Mouse (Mus musculus): ENCODE measurements around the gene Zfp410. TPM values are rescaled to one million over a fixed set of nuclear protein-coding genes. Genes with fewer than 3 reads are reported as not detected.

Zfp410 gene
- 18.8 and 23.8 TPM in 2 replicates for polyA plus RNA-seq (2012; rRNA removed)

DNA sequence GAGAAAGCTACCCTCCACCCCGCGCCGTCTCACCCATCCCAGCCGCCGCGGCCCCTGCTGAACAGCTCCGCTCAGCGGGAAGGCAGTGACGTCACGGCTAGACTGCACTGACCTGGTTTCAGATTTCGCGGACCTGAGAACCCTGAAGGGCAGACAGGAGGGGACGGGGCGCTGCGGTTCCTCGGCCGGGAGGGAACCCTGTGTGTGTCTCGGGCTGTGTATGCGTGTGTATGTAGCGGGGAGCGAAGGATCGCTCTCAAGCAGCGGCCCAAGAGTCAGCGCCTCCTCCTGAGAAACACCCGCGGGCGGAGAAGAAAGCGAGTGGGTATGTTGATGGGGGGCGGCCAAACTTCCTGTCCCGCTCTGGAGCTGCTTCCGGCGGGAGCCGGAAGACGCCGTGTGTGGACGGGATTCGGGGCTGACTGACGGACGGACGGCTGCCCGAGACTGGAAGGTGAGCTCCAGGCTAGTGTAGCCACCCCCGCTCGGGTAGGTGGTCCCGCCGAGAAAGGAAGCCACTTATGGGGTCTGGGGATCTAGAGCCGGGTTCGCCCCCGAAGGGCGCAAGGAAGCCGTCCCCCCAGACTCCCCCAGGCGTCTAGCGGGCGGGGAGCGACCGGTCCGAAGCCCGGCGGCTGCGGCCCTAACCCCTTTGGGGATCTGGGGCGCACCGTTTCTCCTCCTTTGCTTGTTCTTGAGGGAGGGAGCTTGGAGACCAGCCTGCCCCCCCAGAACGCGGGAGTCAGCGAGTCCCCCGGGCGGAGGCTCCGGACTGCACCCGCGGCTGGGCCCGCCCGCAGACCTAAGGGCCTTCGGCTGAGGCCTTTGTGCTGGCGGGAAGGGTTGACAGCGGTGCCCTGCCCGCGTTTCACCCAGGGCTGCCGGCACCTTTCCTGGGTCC lies at the start of gene Zfp410:
Zfp410 (plus strand) TSS at position 132 of the 901 bp plus-strand sequence.
- peak; percentile 93 for DNase-seq
- Histone ChIP-seq H3K27ac (ENCODE audit: insufficient read depth, low read depth, low read length) (peak within 1 kb of the TSS; percentile 97), H3K27me3 (replicated peaks; ENCODE audit: control insufficient read depth, insufficient read depth, low read length) (no peaks in the 10 kb centered on the region), H3K4me1 (ENCODE audit: control insufficient read depth, insufficient read depth, low read length) (peaks cover 3% of the 10 kb centered on the region; the same call in 1 of the 2 replicates), H3K36me3 (ENCODE audit: control insufficient read depth, insufficient read depth, low read length) (peaks cover 2% of the 10 kb centered on the region; the same call in 1 of the 2 replicates), H3K4me3 (ENCODE audit: insufficient read depth, low read depth, low read length) (peak within 1 kb of the TSS; percentile 82)
- WGBS, result under 1% methylated on average over 76 of the region's 77 CpGs
- TF ChIP-seq POLR2A (IDR thresholded peaks at IDR 0.05; ENCODE audit: low read depth, low read length) (peak; percentile 1), CTCF (conservative IDR thresholded peaks at IDR 0.05; ENCODE audit: insufficient read depth, insufficient read length, low read depth, low read length) (no peak)

DNA sequence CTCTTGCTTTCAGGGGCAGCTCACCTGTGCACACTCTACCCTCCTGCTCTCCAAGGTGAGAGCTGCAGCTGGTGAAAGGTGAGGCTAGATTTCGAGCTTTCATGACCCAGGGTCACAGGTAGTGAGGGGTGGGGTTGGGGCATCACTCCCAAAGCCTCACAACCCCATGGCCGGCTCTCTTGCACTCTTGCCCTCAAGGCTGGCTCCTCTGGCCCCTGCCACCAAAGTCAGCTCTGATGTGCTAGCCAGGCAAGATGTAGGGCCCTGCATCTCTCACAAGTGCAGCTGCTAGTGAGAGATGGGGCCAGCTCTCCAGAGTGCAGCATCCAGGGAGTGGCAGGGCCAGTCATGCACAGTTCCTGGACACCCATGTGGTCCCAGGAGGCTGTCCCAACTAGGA lies 49.4 kb upstream of the Zfp410 start:
- TF ChIP-seq CTCF (conservative IDR thresholded peaks at IDR 0.05; ENCODE audit: insufficient read depth, insufficient read length, low read depth, low read length) (no peak), POLR2A (IDR thresholded peaks at IDR 0.05; ENCODE audit: low read depth, low read length) (no peak)
- H3K27ac ChIP-seq (ENCODE audit: insufficient read depth, low read depth, low read length), result no peak overlapping the region
- no peaks in the 10 kb centered on the region for H3K4me1 ChIP-seq (ENCODE audit: control insufficient read depth, insufficient read depth, low read length)
- DNase-seq, result no peak
- H3K36me3 ChIP-seq (ENCODE audit: control insufficient read depth, insufficient read depth, low read length), result no peaks in the 10 kb centered on the region
- no peak overlapping the region for H3K4me3 ChIP-seq (ENCODE audit: insufficient read depth, low read depth, low read length)
- WGBS, result 71% methylated on average over 2 of the region's 2 CpGs
- no peaks in the 10 kb centered on the region for H3K27me3 ChIP-seq (replicated peaks; ENCODE audit: control insufficient read depth, insufficient read depth, low read length)

DNA sequence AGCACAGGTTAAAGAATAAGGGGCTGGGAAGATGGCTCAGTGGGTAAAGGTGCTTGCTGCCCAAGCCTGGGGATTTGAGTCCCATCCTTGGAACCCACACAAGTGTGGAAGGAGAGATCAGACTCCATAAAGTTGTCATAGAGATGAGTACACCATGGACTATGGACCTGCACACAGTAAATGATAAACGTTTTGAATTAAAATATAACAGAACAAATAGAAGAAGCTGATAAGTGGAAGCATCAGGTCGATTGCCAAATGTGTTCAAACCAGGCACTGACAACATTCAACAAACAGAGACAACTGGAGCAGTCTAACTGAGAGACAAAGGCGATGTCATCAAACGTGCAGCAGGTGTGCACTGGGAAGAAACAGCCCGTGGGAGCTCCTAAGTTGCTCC lies 43.3 kb upstream of the Zfp410 start:
- 48% methylated on average over 5 of the region's 5 CpGs for WGBS
- Histone ChIP-seq H3K36me3 (ENCODE audit: control insufficient read depth, insufficient read depth, low read length) (no peaks in the 10 kb centered on the region), H3K27me3 (replicated peaks; ENCODE audit: control insufficient read depth, insufficient read depth, low read length) (no peaks in the 10 kb centered on the region), H3K4me3 (ENCODE audit: insufficient read depth, low read depth, low read length) (no peak overlapping the region), H3K4me1 (ENCODE audit: control insufficient read depth, insufficient read depth, low read length) (peaks cover 5% of the 10 kb centered on the region; the same call in 1 of the 2 replicates), H3K27ac (ENCODE audit: insufficient read depth, low read depth, low read length) (peak overlapping the region; percentile 83)
- no peak for TF ChIP-seq POLR2A (IDR thresholded peaks at IDR 0.05; ENCODE audit: low read depth, low read length)
- TF ChIP-seq CTCF (conservative IDR thresholded peaks at IDR 0.05; ENCODE audit: insufficient read depth, insufficient read length, low read depth, low read length), result no peak
- peak; percentile 81 for DNase-seq

DNA sequence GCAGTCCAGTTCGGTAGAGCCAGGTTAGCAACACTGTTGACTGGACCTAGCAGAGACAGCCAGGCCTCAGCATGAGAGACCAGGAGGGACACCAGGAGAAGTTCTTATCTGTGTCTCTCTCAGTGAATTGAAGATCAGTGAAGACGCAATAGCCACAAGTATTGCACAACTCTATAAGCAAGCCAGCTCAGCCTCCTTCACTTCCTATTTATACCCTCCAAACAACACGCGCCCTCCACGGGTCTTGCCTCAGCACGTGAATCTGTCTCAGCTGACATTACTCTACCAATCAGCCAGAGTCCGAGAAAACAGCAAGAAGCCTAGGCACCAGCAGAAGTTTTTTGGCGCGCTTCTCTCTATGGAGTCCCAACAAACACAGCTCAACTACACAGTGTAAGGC lies 41.4 kb upstream of the Zfp410 start:
- H3K36me3 ChIP-seq (ENCODE audit: control insufficient read depth, insufficient read depth, low read length), result no peaks in the 10 kb centered on the region
- DNase-seq, result no peak
- 95% methylated on average over 9 of the region's 9 CpGs for WGBS
- no peaks in the 10 kb centered on the region for H3K27me3 ChIP-seq (replicated peaks; ENCODE audit: control insufficient read depth, insufficient read depth, low read length)
- H3K27ac ChIP-seq (ENCODE audit: insufficient read depth, low read depth, low read length), result no peak overlapping the region
- no peak overlapping the region for H3K4me3 ChIP-seq (ENCODE audit: insufficient read depth, low read depth, low read length)
- peaks cover 5% of the 10 kb centered on the region; the same call in 1 of the 2 replicates for H3K4me1 ChIP-seq (ENCODE audit: control insufficient read depth, insufficient read depth, low read length)
- TF ChIP-seq CTCF (conservative IDR thresholded peaks at IDR 0.05; ENCODE audit: insufficient read depth, insufficient read length, low read depth, low read length), result no peak

DNA sequence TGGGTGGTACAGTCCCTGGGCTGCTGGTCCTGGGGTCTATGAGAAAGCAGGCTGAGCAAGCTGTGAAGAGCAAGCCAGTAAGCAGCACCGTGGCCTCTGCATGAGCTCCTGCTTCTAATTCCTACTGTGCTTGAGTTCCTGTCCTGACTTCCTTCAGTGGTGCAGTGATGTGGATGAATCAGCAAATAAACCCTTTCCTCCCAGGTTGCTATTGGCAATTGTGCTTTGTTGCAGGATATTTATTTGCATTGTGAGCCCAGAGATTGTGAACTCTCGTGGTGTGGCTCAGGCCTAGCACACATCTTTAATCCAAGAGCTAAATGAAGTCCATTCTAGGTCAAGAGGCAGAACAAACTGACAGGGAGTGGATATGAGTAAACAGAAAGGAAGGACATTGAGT lies 40.4 kb upstream of the Zfp410 start:
- no peaks in the 10 kb centered on the region for H3K27me3 ChIP-seq (replicated peaks; ENCODE audit: control insufficient read depth, insufficient read depth, low read length)
- 67% methylated on average over 2 of the region's 2 CpGs for WGBS
- H3K4me3 ChIP-seq (ENCODE audit: insufficient read depth, low read depth, low read length), result no peak overlapping the region
- no peak for TF ChIP-seq CTCF (conservative IDR thresholded peaks at IDR 0.05; ENCODE audit: insufficient read depth, insufficient read length, low read depth, low read length)
- no peak for TF ChIP-seq POLR2A (IDR thresholded peaks at IDR 0.05; ENCODE audit: low read depth, low read length)
- no peak overlapping the region for H3K27ac ChIP-seq (ENCODE audit: insufficient read depth, low read depth, low read length)
- H3K4me1 ChIP-seq (ENCODE audit: control insufficient read depth, insufficient read depth, low read length), result peaks cover 5% of the 10 kb centered on the region; the same call in 1 of the 2 replicates
- H3K36me3 ChIP-seq (ENCODE audit: control insufficient read depth, insufficient read depth, low read length), result no peaks in the 10 kb centered on the region
- DNase-seq, result no peak

DNA sequence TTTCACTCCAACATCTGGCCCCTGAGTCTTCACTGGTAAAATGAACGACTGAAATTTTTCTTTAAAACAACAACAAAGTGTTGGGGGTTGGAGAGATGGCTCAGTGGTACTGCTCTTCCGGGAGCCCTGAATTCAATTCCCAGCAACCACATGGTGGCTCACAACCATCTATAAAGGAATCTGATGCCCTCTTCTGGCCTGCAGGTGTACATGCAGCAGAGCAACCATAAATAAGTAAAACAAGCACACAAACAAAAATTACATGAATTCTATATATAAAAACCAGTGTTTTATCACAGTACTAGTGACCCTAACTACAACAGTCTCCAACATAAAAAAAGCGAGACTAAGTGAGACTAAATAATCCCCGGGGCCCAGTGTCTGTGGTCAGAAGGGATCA lies 39.9 kb upstream of the Zfp410 start:
- H3K4me1 ChIP-seq (ENCODE audit: control insufficient read depth, insufficient read depth, low read length), result peaks cover 5% of the 10 kb centered on the region; the same call in 1 of the 2 replicates
- no peak for DNase-seq
- no peak overlapping the region for H3K4me3 ChIP-seq (ENCODE audit: insufficient read depth, low read depth, low read length)
- H3K27ac ChIP-seq (ENCODE audit: insufficient read depth, low read depth, low read length), result no peak overlapping the region
- WGBS, result 87% methylated on average over 4 of the region's 4 CpGs
- H3K27me3 ChIP-seq (replicated peaks; ENCODE audit: control insufficient read depth, insufficient read depth, low read length), result no peaks in the 10 kb centered on the region
- 0 out of 2 replicates have a peak, but pooled peaks have one; percentile 6 for TF ChIP-seq CTCF (conservative IDR thresholded peaks at IDR 0.05; ENCODE audit: insufficient read depth, insufficient read length, low read depth, low read length)
- no peak for TF ChIP-seq POLR2A (IDR thresholded peaks at IDR 0.05; ENCODE audit: low read depth, low read length)
- no peaks in the 10 kb centered on the region for H3K36me3 ChIP-seq (ENCODE audit: control insufficient read depth, insufficient read depth, low read length)

DNA sequence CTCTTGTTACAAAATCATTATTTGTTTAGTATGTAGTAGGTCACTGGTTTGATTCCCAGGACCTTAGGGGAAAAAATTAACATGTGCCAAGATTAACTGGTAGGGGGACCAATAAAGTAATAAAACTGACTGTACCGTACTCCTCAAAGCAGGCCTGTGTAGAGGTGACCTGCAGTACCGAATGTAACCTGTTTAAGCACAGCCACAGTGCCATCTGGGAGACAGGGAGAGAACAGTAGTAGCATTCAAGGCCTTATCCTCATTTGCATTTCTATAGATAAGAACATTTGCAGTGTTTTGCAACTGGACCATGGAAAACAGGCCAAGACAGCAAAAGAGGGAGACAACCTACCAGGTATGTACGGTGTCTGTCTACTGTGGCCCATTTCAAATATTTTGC lies 38.8 kb upstream of the Zfp410 start:
- no peak for TF ChIP-seq POLR2A (IDR thresholded peaks at IDR 0.05; ENCODE audit: low read depth, low read length)
- no peak for TF ChIP-seq CTCF (conservative IDR thresholded peaks at IDR 0.05; ENCODE audit: insufficient read depth, insufficient read length, low read depth, low read length)
- 82% methylated on average over 3 of the region's 3 CpGs for WGBS
- no peak overlapping the region for H3K27ac ChIP-seq (ENCODE audit: insufficient read depth, low read depth, low read length)
- H3K27me3 ChIP-seq (replicated peaks; ENCODE audit: control insufficient read depth, insufficient read depth, low read length), result no peaks in the 10 kb centered on the region
- peaks cover 5% of the 10 kb centered on the region; the same call in 1 of the 2 replicates for H3K4me1 ChIP-seq (ENCODE audit: control insufficient read depth, insufficient read depth, low read length)
- DNase-seq, result no peak
- H3K4me3 ChIP-seq (ENCODE audit: insufficient read depth, low read depth, low read length), result no peak overlapping the region
- no peaks in the 10 kb centered on the region for H3K36me3 ChIP-seq (ENCODE audit: control insufficient read depth, insufficient read depth, low read length)

Measured in kidney, adult 2 months (tissue).